Mouse (Mus musculus) adrenal gland, postnatal 14 days (tissue): ENCODE data around the gene Arl3. TPM values are rescaled to one million over a fixed set of nuclear protein-coding genes. Genes with fewer than 3 reads are reported as not detected.

ENCODE experiments used
- DNase-seq: peaks from one replicate; pipeline ENCODE4 v3.0.0; 2021; ENCODE audit warnings: mixed read lengths
- long read RNA-seq, 2 experiments: library from polyadenylated mRNA; stranded (forward); transcript quantifications; one replicate each; pipeline ENCODE4 v2.0.0; 2021
- total RNA-seq: library from RNA; stranded (reverse); gene quantifications from 2 replicates; pipeline ENCODE4 v1.2.3, GENCODE M21; 2021

Gene Arl3
- 57.0 and 60.7 TPM in 2 replicates for total RNA-seq
- long read RNA-seq, experiment 1, transcript Arl3-201 (6 exons, 843 nt), result major isoform, 11 of 18 reads
- long read RNA-seq, experiment 1, partial matches to known transcripts, result 2 of 18 reads
- long read RNA-seq, experiment 1, other reads (novel, unspliced or antisense), result 4 of 18 reads
- long read RNA-seq, experiment 2, transcript Arl3-201 (6 exons, 843 nt), result major isoform, 8 of 12 reads
- long read RNA-seq, experiment 2, partial matches to known transcripts, result 2 of 12 reads
- long read RNA-seq, experiment 2, other reads (novel, unspliced or antisense), result 2 of 12 reads

GRCm38 (mm10) chr19:46572951-46573937, at the start of gene Arl3, which contains the start of gene Sfxn2:
TSS of gene Arl3 (minus strand) at chr19:46573198.
TSS of gene Sfxn2 (plus strand) at chr19:46573365.
- DNase-seq, result peak; percentile 97

GRCm38 (mm10) chr19:46622659-46623193, 49.7 kb upstream of the Arl3 start:
- no peak for DNase-seq

GRCm38 (mm10) chr19:46621236-46622183, 48.5 kb upstream of the Arl3 start:
- no peak for DNase-seq

GRCm38 (mm10) chr19:46620016-46620808, 47.2 kb upstream of the Arl3 start:
- DNase-seq, result peak; percentile 56

- DNase-seq, result no peak
Measured at GRCm38 (mm10) chr19:46619518-46619917, 46.5 kb upstream of the Arl3 start.

- peak; percentile 74 for DNase-seq
Measured at GRCm38 (mm10) chr19:46619001-46619400, 46.0 kb upstream of the Arl3 start.

GRCm38 (mm10) chr19:46618322-46618721, 45.3 kb upstream of the Arl3 start:
- DNase-seq, result no peak

- no peak for DNase-seq
Measured at GRCm38 (mm10) chr19:46617361-46617760, 44.4 kb upstream of the Arl3 start.

GRCm38 (mm10) chr19:46616378-46616777, 43.4 kb upstream of the Arl3 start:
- no peak for DNase-seq

GRCm38 (mm10) chr19:46608158-46608557, 35.2 kb upstream of the Arl3 start:
- no peak for DNase-seq

- DNase-seq, result peak; percentile 65
Measured at GRCm38 (mm10) chr19:46607424-46607823, 34.4 kb upstream of the Arl3 start.

GRCm38 (mm10) chr19:46606718-46607117, 33.7 kb upstream of the Arl3 start:
- no peak for DNase-seq

GRCm38 (mm10) chr19:46602406-46602805, 29.4 kb upstream of the Arl3 start:
- DNase-seq, result no peak

- peak; percentile 52 for DNase-seq
Measured at GRCm38 (mm10) chr19:46601491-46601890, 28.5 kb upstream of the Arl3 start.

- DNase-seq, result peak; percentile 75
Measured at GRCm38 (mm10) chr19:46600371-46600770, 27.4 kb upstream of the Arl3 start.

- DNase-seq, result peak; percentile 54
Measured at GRCm38 (mm10) chr19:46599375-46600256, 26.6 kb upstream of the Arl3 start.

GRCm38 (mm10) chr19:46598720-46599252, 25.8 kb upstream of the Arl3 start, which contains the start of gene Wbp1l:
TSS of gene Wbp1l (plus strand) at chr19:46599084.
- peak; percentile 99 for DNase-seq

- no peak for DNase-seq
Measured at GRCm38 (mm10) chr19:46598187-46598586, 25.2 kb upstream of the Arl3 start.

GRCm38 (mm10) chr19:46592751-46593439, 19.9 kb upstream of the Arl3 start:
- DNase-seq, result no peak
